Mouse (Mus musculus): ENCODE measurements around the gene Dcakd. TPM values are rescaled to one million over a fixed set of nuclear protein-coding genes. Genes with fewer than 3 reads are reported as not detected.

The Dcakd gene
- polyA plus RNA-seq, 1 experiment from 2014 or later = 183 TPM

- Histone ChIP-seq H3K9ac (replicated peaks; ENCODE audit: low read length) (no peak overlapping the region), H3K27ac (replicated peaks; ENCODE audit: low read depth, low read length) (no peak overlapping the region), H3K27me3 (ENCODE audit: control insufficient read depth, insufficient read depth, low read length) (no peaks in the 10 kb centered on the region), H3K4me1 (ENCODE audit: control insufficient read depth, insufficient read depth, low read length) (no peaks in the 10 kb centered on the region), H3K9me3 (ENCODE audit: control insufficient read depth, low read length) (no peaks in the 10 kb centered on the region), H3K36me3 (ENCODE audit: control insufficient read depth, insufficient read depth, low read length) (peaks cover 61% of the 10 kb centered on the region), H3K4me2 (ENCODE audit: low read length) (no peak overlapping the region), H3K4me3 (replicated peaks; ENCODE audit: low read depth, low read length) (no peak overlapping the region)
- DNase-seq (no peak), ATAC-seq (ENCODE audit: low FRiP score, low TSS enrichment) (no peak)
- WGBS = 93% methylated on average over 11 of the region's 11 CpGs
These were observed 40.8 kb upstream of the Dcakd start for GRCm38 (mm10) chr11:103068884-103069283.

- DNase-seq = no peak
- H3K4me3 ChIP-seq (replicated peaks; ENCODE audit: low read depth, low read length) = no peak overlapping the region
- ATAC-seq (ENCODE audit: low FRiP score, low TSS enrichment) = no peak
- no peak overlapping the region for H3K9ac ChIP-seq (replicated peaks; ENCODE audit: low read length)
- no peaks in the 10 kb centered on the region for H3K9me3 ChIP-seq (ENCODE audit: control insufficient read depth, low read length)
- no peak overlapping the region for H3K27ac ChIP-seq (replicated peaks; ENCODE audit: low read depth, low read length)
- H3K4me1 ChIP-seq (ENCODE audit: control insufficient read depth, insufficient read depth, low read length) = no peaks in the 10 kb centered on the region
- WGBS = 94% methylated on average over 4 of the region's 4 CpGs
- H3K27me3 ChIP-seq (ENCODE audit: control insufficient read depth, insufficient read depth, low read length) = no peaks in the 10 kb centered on the region
- peaks cover 67% of the 10 kb centered on the region for H3K36me3 ChIP-seq (ENCODE audit: control insufficient read depth, insufficient read depth, low read length)
- H3K4me2 ChIP-seq (ENCODE audit: low read length) = no peak overlapping the region
These were observed 40.1 kb upstream of the Dcakd start for GRCm38 (mm10) chr11:103068272-103068671.

GRCm38 (mm10) chr11:103067457-103068001, 39.4 kb upstream of the Dcakd start:
- H3K9me3 ChIP-seq (ENCODE audit: control insufficient read depth, low read length) = no peaks in the 10 kb centered on the region
- no peak overlapping the region for H3K4me2 ChIP-seq (ENCODE audit: low read length)
- no peak for ATAC-seq (ENCODE audit: low FRiP score, low TSS enrichment)
- 91% methylated on average over 8 of the region's 8 CpGs for WGBS
- peaks cover 72% of the 10 kb centered on the region for H3K36me3 ChIP-seq (ENCODE audit: control insufficient read depth, insufficient read depth, low read length)
- DNase-seq = no peak
- H3K27me3 ChIP-seq (ENCODE audit: control insufficient read depth, insufficient read depth, low read length) = no peaks in the 10 kb centered on the region
- H3K4me1 ChIP-seq (ENCODE audit: control insufficient read depth, insufficient read depth, low read length) = no peaks in the 10 kb centered on the region
- H3K27ac ChIP-seq (replicated peaks; ENCODE audit: low read depth, low read length) = no peak overlapping the region
- H3K9ac ChIP-seq (replicated peaks; ENCODE audit: low read length) = no peak overlapping the region
- H3K4me3 ChIP-seq (replicated peaks; ENCODE audit: low read depth, low read length) = no peak overlapping the region

DNA sequence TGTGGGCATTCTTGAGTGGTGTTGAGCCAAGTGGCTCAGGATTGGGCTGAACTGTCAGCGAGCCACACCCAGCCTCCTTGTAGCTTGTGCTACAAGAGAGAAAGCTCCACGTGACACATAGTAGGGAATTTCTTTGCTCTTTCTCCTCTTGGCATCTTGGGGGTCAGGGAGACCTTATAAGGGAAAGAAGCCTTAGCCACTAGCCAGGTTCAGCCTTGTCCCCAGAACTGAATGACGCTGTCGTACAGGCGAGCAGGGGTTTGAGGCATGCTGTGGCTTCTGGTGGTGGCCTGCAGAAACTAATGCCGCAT, 38.9 kb upstream of the Dcakd start:
- ATAC-seq (ENCODE audit: low FRiP score, low TSS enrichment) (no peak), DNase-seq (no peak)
- no peaks in the 10 kb centered on the region for H3K9me3 ChIP-seq (ENCODE audit: control insufficient read depth, low read length)
- H3K4me3 ChIP-seq (replicated peaks; ENCODE audit: low read depth, low read length) = no peak overlapping the region
- H3K27ac ChIP-seq (replicated peaks; ENCODE audit: low read depth, low read length) = no peak overlapping the region
- 95% methylated on average over 6 of the region's 6 CpGs for WGBS
- no peaks in the 10 kb centered on the region for H3K27me3 ChIP-seq (ENCODE audit: control insufficient read depth, insufficient read depth, low read length)
- H3K36me3 ChIP-seq (ENCODE audit: control insufficient read depth, insufficient read depth, low read length) = peaks cover 75% of the 10 kb centered on the region
- no peak overlapping the region for H3K9ac ChIP-seq (replicated peaks; ENCODE audit: low read length)
- no peak overlapping the region for H3K4me2 ChIP-seq (ENCODE audit: low read length)
- no peaks in the 10 kb centered on the region for H3K4me1 ChIP-seq (ENCODE audit: control insufficient read depth, insufficient read depth, low read length)

- DNase-seq (no peak), ATAC-seq (ENCODE audit: low FRiP score, low TSS enrichment) (no peak)
- Histone ChIP-seq H3K4me1 (ENCODE audit: control insufficient read depth, insufficient read depth, low read length) (no peaks in the 10 kb centered on the region), H3K27me3 (ENCODE audit: control insufficient read depth, insufficient read depth, low read length) (no peaks in the 10 kb centered on the region), H3K4me3 (replicated peaks; ENCODE audit: low read depth, low read length) (no peak overlapping the region), H3K9ac (replicated peaks; ENCODE audit: low read length) (no peak overlapping the region), H3K4me2 (ENCODE audit: low read length) (no peak overlapping the region), H3K27ac (replicated peaks; ENCODE audit: low read depth, low read length) (no peak overlapping the region), H3K9me3 (ENCODE audit: control insufficient read depth, low read length) (no peaks in the 10 kb centered on the region), H3K36me3 (ENCODE audit: control insufficient read depth, insufficient read depth, low read length) (peaks cover 80% of the 10 kb centered on the region)
- 96% methylated on average over 14 of the region's 14 CpGs for WGBS
These were observed 38.3 kb upstream of the Dcakd start for GRCm38 (mm10) chr11:103066191-103067050.

GRCm38 (mm10) chr11:103058499-103059085, 30.5 kb upstream of the Dcakd start:
- WGBS = 81% methylated on average over 3 of the region's 3 CpGs
- DNase-seq = no peak
- H3K4me1 ChIP-seq (ENCODE audit: control insufficient read depth, insufficient read depth, low read length) = no peaks in the 10 kb centered on the region
- H3K9me3 ChIP-seq (ENCODE audit: control insufficient read depth, low read length) = no peaks in the 10 kb centered on the region
- no peak for ATAC-seq (ENCODE audit: low FRiP score, low TSS enrichment)
- peaks cover 81% of the 10 kb centered on the region for H3K36me3 ChIP-seq (ENCODE audit: control insufficient read depth, insufficient read depth, low read length)
- no peak overlapping the region for H3K4me3 ChIP-seq (replicated peaks; ENCODE audit: low read depth, low read length)
- no peak overlapping the region for H3K9ac ChIP-seq (replicated peaks; ENCODE audit: low read length)
- no peak overlapping the region for H3K27ac ChIP-seq (replicated peaks; ENCODE audit: low read depth, low read length)
- no peak overlapping the region for H3K4me2 ChIP-seq (ENCODE audit: low read length)
- no peaks in the 10 kb centered on the region for H3K27me3 ChIP-seq (ENCODE audit: control insufficient read depth, insufficient read depth, low read length)

GRCm38 (mm10) chr11:103056636-103057035, 28.5 kb upstream of the Dcakd start:
- Histone ChIP-seq H3K9ac (replicated peaks; ENCODE audit: low read length) (no peak overlapping the region), H3K27me3 (ENCODE audit: control insufficient read depth, insufficient read depth, low read length) (no peaks in the 10 kb centered on the region), H3K36me3 (ENCODE audit: control insufficient read depth, insufficient read depth, low read length) (peaks cover 78% of the 10 kb centered on the region), H3K4me1 (ENCODE audit: control insufficient read depth, insufficient read depth, low read length) (no peaks in the 10 kb centered on the region), H3K4me3 (replicated peaks; ENCODE audit: low read depth, low read length) (no peak overlapping the region), H3K4me2 (ENCODE audit: low read length) (no peak overlapping the region), H3K27ac (replicated peaks; ENCODE audit: low read depth, low read length) (no peak overlapping the region), H3K9me3 (ENCODE audit: control insufficient read depth, low read length) (no peaks in the 10 kb centered on the region)
- ATAC-seq (ENCODE audit: low FRiP score, low TSS enrichment) (no peak), DNase-seq (no peak)
- 98% methylated on average over 7 of the region's 7 CpGs for WGBS

DNA sequence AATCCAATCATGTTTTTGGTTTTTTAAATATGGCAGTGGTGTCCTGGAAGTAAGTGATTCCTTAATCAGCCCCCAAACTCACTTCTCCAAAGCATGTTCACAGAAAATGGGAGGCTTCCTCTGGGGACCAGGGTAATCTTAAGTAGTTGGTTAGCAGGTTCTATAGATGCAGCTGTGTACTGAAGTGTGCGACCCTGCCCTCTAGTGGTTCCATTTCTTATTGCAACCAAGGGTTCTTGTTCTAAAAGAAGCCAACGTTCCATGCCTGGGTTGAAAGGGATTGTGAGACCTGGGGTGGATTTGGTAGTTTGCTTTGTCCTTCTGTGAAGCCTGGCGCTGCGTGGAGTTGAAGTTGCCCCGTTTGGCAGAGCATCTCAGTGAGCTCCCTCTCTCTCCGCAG, 26.7 kb upstream of the Dcakd start:
- H3K27me3 ChIP-seq (ENCODE audit: control insufficient read depth, insufficient read depth, low read length) = no peaks in the 10 kb centered on the region
- DNase-seq (peak; percentile 93), ATAC-seq (ENCODE audit: low FRiP score, low TSS enrichment) (no peak)
- H3K9me3 ChIP-seq (ENCODE audit: control insufficient read depth, low read length) = no peaks in the 10 kb centered on the region
- peaks cover 79% of the 10 kb centered on the region for H3K36me3 ChIP-seq (ENCODE audit: control insufficient read depth, insufficient read depth, low read length)
- H3K4me3 ChIP-seq (replicated peaks; ENCODE audit: low read depth, low read length) = no peak overlapping the region
- H3K27ac ChIP-seq (replicated peaks; ENCODE audit: low read depth, low read length) = no peak overlapping the region
- WGBS = 44% methylated on average over 6 of the region's 6 CpGs
- H3K4me1 ChIP-seq (ENCODE audit: control insufficient read depth, insufficient read depth, low read length) = no peaks in the 10 kb centered on the region
- H3K9ac ChIP-seq (replicated peaks; ENCODE audit: low read length) = no peak overlapping the region
- no peak overlapping the region for H3K4me2 ChIP-seq (ENCODE audit: low read length)

Data from midbrain, embryonic 14.5 days (tissue).